7 mouse cellular contexts compared by ENCODE assay signal in genomic region chr2:25545996-25546810, GRCm38 (mm10). TPM values are rescaled to one million over a fixed set of nuclear protein-coding genes. Genes with fewer than 3 reads are reported as not detected.
DNase-seq lines count a peak whose midpoint lies in the region; ATAC-seq and TF ChIP-seq lines count a peak whose summit lies in the region.

No protein-coding gene starts in this region.

- H3K27ac ChIP-seq in lung, embryonic 15.5 days: peak overlapping the region; percentile 83
- H3K27ac ChIP-seq in liver, embryonic 14.5 days: peak overlapping the region; percentile 62

- H3K4me1 ChIP-seq in lung, embryonic 15.5 days: peaks cover 16% of the 10 kb centered on the region
- peaks cover 5 to 13% of the 10 kb centered on the region in 2 experiments for H3K4me1 ChIP-seq in liver, embryonic 14.5 days (replicated peaks; ENCODE audit: control insufficient read depth in 2 of 2, insufficient read depth in 2 of 2, low read length in 1 of 2)

- H3K27me3 ChIP-seq in lung, embryonic 15.5 days: no peaks in the 10 kb centered on the region
- no peaks in the 10 kb centered on the region for H3K27me3 ChIP-seq in liver, embryonic 14.5 days (ENCODE audit: control insufficient read depth, insufficient read depth, low read length)

- DNase-seq in lung, postnatal 4 days: no peak
- peak; percentile 14 for DNase-seq in c-Kit-positive CD71-negative TER-119-negative erythroid progenitor cells, embryonic 14.5 days (ENCODE audit: low read depth)
- DNase-seq in liver, embryonic 14.5 days (ENCODE audit: low read depth in 3 of 3, low spot score in 3 of 3): peak in 2 of 3 experiments; percentile 28 to 31
- DNase-seq in skeletal muscle tissue, adult 2 months (ENCODE audit: low read depth, low spot score): peak; percentile 57
- no peak for DNase-seq in spleen, postnatal 14 days (ENCODE audit: low spot score in 2 of 2)

- ATAC-seq in lung, embryonic 15.5 days (ENCODE audit: borderline replicate concordance, extremely low read depth, low FRiP score, low TSS enrichment): peak; percentile 82
- peak; percentile 33 for ATAC-seq in granulocyte monocyte progenitor cell, adult 5-6 weeks (replicated peaks; ENCODE audit: poor library complexity, severe bottlenecking)
- ATAC-seq in liver, embryonic 14.5 days (ENCODE audit: insufficient read depth): peak; percentile 70

- no peaks in the 10 kb centered on the region for H3K9me3 ChIP-seq in lung, embryonic 15.5 days
- no peaks in the 10 kb centered on the region for H3K9me3 ChIP-seq in liver, embryonic 14.5 days (ENCODE audit: control insufficient read depth, low read length)

- WGBS in lung, embryonic 15.5 days: 5% methylated on average over 38 of the region's 43 CpGs
- WGBS in liver, embryonic 14.5 days (ENCODE audit: insufficient replicate concordance): 6% methylated on average over 40 of the region's 43 CpGs

- H3K4me2 ChIP-seq in lung, embryonic 15.5 days: peak overlapping the region; percentile 61
- peak overlapping the region; percentile 95 for H3K4me2 ChIP-seq in liver, embryonic 14.5 days (ENCODE audit: low read depth)

- TF ChIP-seq CTCF in liver, embryonic 14.5 days (IDR thresholded peaks at IDR 0.05; ENCODE audit: low read depth): 0 out of 2 replicates have a peak, but pooled peaks have one; percentile 25

- no peaks in the 10 kb centered on the region for H3K36me3 ChIP-seq in lung, embryonic 15.5 days
- H3K36me3 ChIP-seq in liver, embryonic 14.5 days (replicated peaks; ENCODE audit: control insufficient read depth, insufficient read depth, low read depth): peaks cover 2% of the 10 kb centered on the region; the same call in 1 of the 2 replicates

- TF ChIP-seq EP300 in liver, embryonic 14.5 days (IDR thresholded peaks at IDR 0.05; ENCODE audit: low read depth): no peak

- H3K9ac ChIP-seq in lung, embryonic 15.5 days: peak overlapping the region; percentile 65
- H3K9ac ChIP-seq in liver, embryonic 14.5 days (replicated peaks): peak overlapping the region; percentile 91

- peak overlapping the region; percentile 69 for H3K4me3 ChIP-seq in lung, embryonic 15.5 days
- peak overlapping the region; percentile 72 to 86 for H3K4me3 ChIP-seq in liver, embryonic 14.5 days (ENCODE audit: insufficient read depth in 1 of 2, low read depth in 2 of 2, low read length in 2 of 2)

RNA-seq across cellular contexts. Expression of gene Traf2, which starts 0.5 kb away (rescaled TPM):
- polyA plus RNA-seq in lung, embryonic 15.5 days (2015; fragmentation: Nextera tagmentation; extraction: Ambion mirVana): 37.1 and 41.3 TPM in 2 replicates
- total RNA-seq in granulocyte monocyte progenitor cell, adult 5-6 weeks (2014; fragmentation: Nextera tagmentation): 17.3 and 18.2 TPM in 2 replicates
- 13.9 and 15.9 TPM in 2 replicates for total RNA-seq in granulocyte monocyte progenitor cell, adult 5-6 weeks (2017)
- 5.2 and 5.9 TPM in 2 replicates for polyA plus RNA-seq in liver, embryonic 14.5 days (2012; rRNA removed)
- polyA plus RNA-seq in liver, embryonic 14.5 days (2014; fragmentation: Nextera tagmentation; extraction: Ambion mirVana): 12.3 and 14.4 TPM in 2 replicates

RNA-seq across cellular contexts. Expression of gene Edf1, which starts 11.4 kb away (rescaled TPM):
- 311 and 323 TPM in 2 replicates for polyA plus RNA-seq in lung, embryonic 15.5 days (2015; fragmentation: Nextera tagmentation; extraction: Ambion mirVana)
- 134 and 171 TPM in 2 replicates for total RNA-seq in granulocyte monocyte progenitor cell, adult 5-6 weeks (2014; fragmentation: Nextera tagmentation)
- total RNA-seq in granulocyte monocyte progenitor cell, adult 5-6 weeks (2017): 96.1 and 107 TPM in 2 replicates
- polyA plus RNA-seq in liver, embryonic 14.5 days (2012; rRNA removed): 86.5 and 104 TPM in 2 replicates
- 192 and 203 TPM in 2 replicates for polyA plus RNA-seq in liver, embryonic 14.5 days (2014; fragmentation: Nextera tagmentation; extraction: Ambion mirVana)

RNA-seq across cellular contexts. Expression of gene Mamdc4, which starts 28.4 kb away (rescaled TPM):
- 4.5 and 7.1 TPM in 2 replicates for polyA plus RNA-seq in lung, embryonic 15.5 days (2015; fragmentation: Nextera tagmentation; extraction: Ambion mirVana)
- 1.5 and 3.4 TPM in 2 replicates for total RNA-seq in granulocyte monocyte progenitor cell, adult 5-6 weeks (2014; fragmentation: Nextera tagmentation)
- total RNA-seq in granulocyte monocyte progenitor cell, adult 5-6 weeks (2017): 1.2 and 66.7 TPM in 2 replicates
- 1.6 and 9.7 TPM in 2 replicates for polyA plus RNA-seq in liver, embryonic 14.5 days (2012; rRNA removed)
- polyA plus RNA-seq in liver, embryonic 14.5 days (2014; fragmentation: Nextera tagmentation; extraction: Ambion mirVana): 0.18 and 0.25 TPM in 2 replicates

RNA-seq across cellular contexts. Expression of gene Phpt1, which starts 28.8 kb away (rescaled TPM):
- polyA plus RNA-seq in lung, embryonic 15.5 days (2015; fragmentation: Nextera tagmentation; extraction: Ambion mirVana): 163 and 177 TPM in 2 replicates
- total RNA-seq in granulocyte monocyte progenitor cell, adult 5-6 weeks (2014; fragmentation: Nextera tagmentation): 62.5 and 89.4 TPM in 2 replicates
- 5.9 and 46.2 TPM in 2 replicates for total RNA-seq in granulocyte monocyte progenitor cell, adult 5-6 weeks (2017)
- polyA plus RNA-seq in liver, embryonic 14.5 days (2012; rRNA removed): 29.5 and 31.4 TPM in 2 replicates
- polyA plus RNA-seq in liver, embryonic 14.5 days (2014; fragmentation: Nextera tagmentation; extraction: Ambion mirVana): 44.9 and 46.5 TPM in 2 replicates

RNA-seq across cellular contexts. Expression of gene Ajm1, which starts 35.4 kb away (rescaled TPM):
- polyA plus RNA-seq in lung, embryonic 15.5 days (2015; fragmentation: Nextera tagmentation; extraction: Ambion mirVana): 0.09 TPM in 1 of 2 replicates, not detected in the other
- total RNA-seq in granulocyte monocyte progenitor cell, adult 5-6 weeks (2014; fragmentation: Nextera tagmentation): not detected in 2 replicates
- 0.39 TPM in 1 of 2 replicates, not detected in the other for total RNA-seq in granulocyte monocyte progenitor cell, adult 5-6 weeks (2017)
- 0.07 and 0.11 TPM in 2 replicates for polyA plus RNA-seq in liver, embryonic 14.5 days (2012; rRNA removed)
- not detected in 2 replicates for polyA plus RNA-seq in liver, embryonic 14.5 days (2014; fragmentation: Nextera tagmentation; extraction: Ambion mirVana)

Comparison
In these comparisons a context has a peak if more than half of its experiments do, and no peak if none do; other contexts are left out.
1. DNase-seq: peak in c-Kit-positive CD71-negative TER-119-negative erythroid progenitor cells, embryonic 14.5 days (single experiment), liver, embryonic 14.5 days (2 of 3) and skeletal muscle tissue, adult 2 months (single experiment); none in lung, postnatal 4 days (0 of 2) and spleen, postnatal 14 days (0 of 2).
2. Peak in every context shown above with its lines, with median percentiles within 50 percentile points of each other: ATAC-seq.